ENCODE assay signal across 33 mouse cellular contexts in the genomic region with DNA sequence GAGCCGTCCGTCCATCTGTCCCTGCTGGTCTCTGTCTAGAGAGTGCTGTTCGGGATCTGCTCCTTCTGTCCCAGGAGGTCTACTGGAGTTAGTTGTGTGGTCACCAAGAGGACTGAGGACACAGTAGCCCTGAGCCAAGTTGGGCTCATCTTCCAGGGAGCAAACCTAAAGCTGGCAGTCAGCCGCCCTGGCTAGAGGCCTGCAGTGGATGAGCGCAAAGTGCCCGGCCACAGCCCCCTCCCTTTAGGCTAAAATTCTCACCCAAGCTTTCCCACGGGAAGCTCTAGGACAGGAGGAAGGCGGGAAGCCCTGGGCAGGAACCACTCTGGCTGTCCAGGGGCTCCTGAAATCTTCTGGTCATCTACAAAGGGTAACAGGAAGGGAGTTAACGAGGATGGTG. TPM values are rescaled to one million over a fixed set of nuclear protein-coding genes. Genes with fewer than 3 reads are reported as not detected.
A peak's percentile ranks its signal among the peaks of the same experiment; 100 is the strongest.
DNase-seq lines count a peak whose midpoint lies in the region; ATAC-seq lines count a peak whose summit lies in the region.
"Had no signal": no experiment of that assay in that cellular context is flagged by ENCODE, and none has a peak within 500 bp of the region (broad histone marks: within the 10 kb centered on the region; RNA-seq: fewer than 3 reads in every experiment).

No protein-coding gene starts in this region.

- H3K27me3 ChIP-seq in hindbrain, embryonic 16.5 days (replicated peaks; ENCODE audit: control insufficient read depth, insufficient read depth, low read length), result no peaks in the 10 kb centered on the region
- H3K27me3 ChIP-seq in hindbrain, embryonic 10.5 days (ENCODE audit: insufficient read depth, poor library complexity, severe bottlenecking), result no peaks in the 10 kb centered on the region
- H3K27me3 ChIP-seq in lung, embryonic 16.5 days (ENCODE audit: control insufficient read depth, insufficient read depth, low read depth, low read length), result no peaks in the 10 kb centered on the region
- H3K27me3 ChIP-seq in neural tube, embryonic 13.5 days, result no peaks in the 10 kb centered on the region
- H3K27me3 ChIP-seq: CH12.LX; heart, embryonic 12.5 days; hindbrain, embryonic 15.5 days; intestine, embryonic 15.5 days; lung, embryonic 15.5 days had no signal

- ATAC-seq in hindbrain, embryonic 16.5 days, result 0 out of 2 replicates have a peak, but pooled peaks have one; percentile 15
- ATAC-seq in lung, embryonic 16.5 days (ENCODE audit: low read depth), result no peak
- ATAC-seq in neural tube, embryonic 13.5 days (ENCODE audit: low read depth), result no peak
- ATAC-seq: forebrain, embryonic 14.5 days; intestine, embryonic 15.5 days had no signal

- peaks cover 27% of the 10 kb centered on the region for H3K36me3 ChIP-seq in hindbrain, embryonic 16.5 days (ENCODE audit: control insufficient read depth, insufficient read depth, low read length)
- H3K36me3 ChIP-seq in hindbrain, embryonic 10.5 days, result peaks cover 100% of the 10 kb centered on the region
- H3K36me3 ChIP-seq in lung, embryonic 16.5 days (ENCODE audit: control insufficient read depth, insufficient read depth, low read length), result peaks cover 38% of the 10 kb centered on the region
- peaks cover 65% of the 10 kb centered on the region for H3K36me3 ChIP-seq in neural tube, embryonic 13.5 days

- no peak overlapping the region for H3K4me2 ChIP-seq in hindbrain, embryonic 16.5 days (ENCODE audit: low read length)
- no peak overlapping the region for H3K4me2 ChIP-seq in lung, embryonic 16.5 days (ENCODE audit: low read depth, low read length)
- no peak overlapping the region for H3K4me2 ChIP-seq in neural tube, embryonic 13.5 days
- H3K4me2 ChIP-seq: heart, embryonic 12.5 days; hindbrain, embryonic 15.5 days; intestine, embryonic 15.5 days; lung, embryonic 15.5 days had no signal

- DNase-seq in cerebellum, postnatal 10 days, result peak; percentile 54 to 70
- no peak for DNase-seq in cerebellum, postnatal 25 days
- no peak for DNase-seq in hindbrain, embryonic 10.5 days (ENCODE audit: low spot score)
- no peak for DNase-seq in lung, postnatal 36 days
- DNase-seq in neural tube, embryonic 10.5 days (ENCODE audit: extremely low spot score, low spot score), result no peak
- DNase-seq: adrenal gland, postnatal 10 days; cerebellum, adult 8-10 months; gastrocnemius, postnatal 25 days; heart, adult 18-20 months; heart, postnatal 4 days; kidney, adult 2 months; kidney, postnatal 36 days; right cerebral cortex, adult 18-20 months; spleen, adult 18-20 months; thymus, postnatal 14 days had no signal

- H3K9ac ChIP-seq in hindbrain, embryonic 16.5 days (ENCODE audit: low read depth, low read length), result no peak overlapping the region
- H3K9ac ChIP-seq in lung, embryonic 16.5 days (ENCODE audit: low read length), result no peak overlapping the region
- no peak overlapping the region for H3K9ac ChIP-seq in neural tube, embryonic 13.5 days
- H3K9ac ChIP-seq: heart, embryonic 12.5 days; hindbrain, embryonic 15.5 days; intestine, embryonic 15.5 days; liver, embryonic 14.5 days; lung, embryonic 15.5 days had no signal

- WGBS in hindbrain, embryonic 16.5 days, result 74% methylated on average over 9 of the region's 9 CpGs
- 83% methylated on average over 9 of the region's 9 CpGs for WGBS in hindbrain, embryonic 10.5 days
- 72% methylated on average over 9 of the region's 9 CpGs for WGBS in lung, embryonic 16.5 days
- 76% methylated on average over 9 of the region's 9 CpGs for WGBS in neural tube, embryonic 13.5 days

- no peak overlapping the region for H3K4me3 ChIP-seq in hindbrain, embryonic 16.5 days (ENCODE audit: low read length)
- no peak overlapping the region for H3K4me3 ChIP-seq in hindbrain, embryonic 10.5 days
- H3K4me3 ChIP-seq in lung, embryonic 16.5 days (ENCODE audit: low read length), result no peak overlapping the region
- H3K4me3 ChIP-seq in neural tube, embryonic 13.5 days, result no peak overlapping the region
- H3K4me3 ChIP-seq: heart, embryonic 12.5 days; hindbrain, embryonic 15.5 days; intestine, embryonic 15.5 days; layer of hippocampus, adult 2 months; left cerebral cortex, adult 2 months; lung, embryonic 15.5 days had no signal

- H3K27ac ChIP-seq in hindbrain, embryonic 16.5 days (ENCODE audit: low read depth, low read length), result no peak overlapping the region
- no peak overlapping the region for H3K27ac ChIP-seq in hindbrain, embryonic 10.5 days
- 0 out of 2 replicates have a peak overlapping the region, but pooled peaks have one; percentile 30 for H3K27ac ChIP-seq in lung, embryonic 16.5 days (ENCODE audit: low read length)
- H3K27ac ChIP-seq in neural tube, embryonic 13.5 days (replicated peaks), result peak overlapping the region; percentile 3; the same call in 1 of the 2 replicates
- H3K27ac ChIP-seq: hindbrain, embryonic 15.5 days; intestine, embryonic 15.5 days; layer of hippocampus, adult 2 months; left cerebral cortex, adult 2 months; liver, embryonic 14.5 days had no signal

- no peaks in the 10 kb centered on the region for H3K9me3 ChIP-seq in hindbrain, embryonic 16.5 days (ENCODE audit: control insufficient read depth, low read length)
- H3K9me3 ChIP-seq in hindbrain, embryonic 10.5 days, result no peaks in the 10 kb centered on the region
- H3K9me3 ChIP-seq in lung, embryonic 16.5 days (ENCODE audit: control insufficient read depth, low read length), result no peaks in the 10 kb centered on the region
- H3K9me3 ChIP-seq in neural tube, embryonic 13.5 days, result no peaks in the 10 kb centered on the region
- H3K9me3 ChIP-seq: heart, embryonic 12.5 days; hindbrain, embryonic 15.5 days; intestine, embryonic 15.5 days; lung, embryonic 15.5 days had no signal

- H3K4me1 ChIP-seq in hindbrain, embryonic 16.5 days (ENCODE audit: control insufficient read depth, insufficient read depth, low read depth, low read length), result no peaks in the 10 kb centered on the region
- H3K4me1 ChIP-seq in hindbrain, embryonic 10.5 days (replicated peaks), result no peaks in the 10 kb centered on the region; the same call in none of the 2 replicates
- H3K4me1 ChIP-seq in lung, embryonic 16.5 days (replicated peaks; ENCODE audit: control insufficient read depth, insufficient read depth, low read length), result 0 out of 2 replicates have a peak, but pooled peaks cover 3% of the 10 kb centered on the region
- H3K4me1 ChIP-seq in neural tube, embryonic 13.5 days (replicated peaks), result peaks cover 13% of the 10 kb centered on the region; the same call in 1 of the 2 replicates
- H3K4me1 ChIP-seq: intestine, embryonic 15.5 days had no signal

RNA-seq across cellular contexts. Expression of gene Padi6, which starts 19.7 kb away (rescaled TPM):
- polyA plus RNA-seq in hindbrain, embryonic 16.5 days (2015; fragmentation: Nextera tagmentation; extraction: Ambion mirVana), result 0.06 TPM in 1 of 2 replicates, not detected in the other
- 0.06 TPM in 1 of 2 replicates, not detected in the other for polyA plus RNA-seq in hindbrain, embryonic 10.5 days (2016; fragmentation: Nextera tagmentation; extraction: Ambion mirVana)
- not detected in 2 replicates for polyA plus RNA-seq in lung, embryonic 16.5 days (2015; fragmentation: Nextera tagmentation; extraction: Ambion mirVana)
- not detected in 2 replicates for polyA plus RNA-seq in neural tube, embryonic 13.5 days (2015; fragmentation: Nextera tagmentation; extraction: Ambion mirVana)
- polyA plus RNA-seq: C2C12; forebrain, embryonic 14.5 days; heart, embryonic 12.5 days; heart, postnatal 0 days; hindbrain, embryonic 15.5 days; kidney, adult 2 months; kidney, embryonic 16.5 days; limb, embryonic 14.5 days; liver, embryonic 14.5 days; neural tube, embryonic 11.5 days; urinary bladder, adult 2 months had no signal

RNA-seq across cellular contexts. Expression of gene Rcc2, which starts 22.4 kb away (rescaled TPM):
- polyA plus RNA-seq in hindbrain, embryonic 16.5 days (2015; fragmentation: Nextera tagmentation; extraction: Ambion mirVana), result 7.7 and 9.5 TPM in 2 replicates
- 33.9 and 37.5 TPM in 2 replicates for polyA plus RNA-seq in hindbrain, embryonic 10.5 days (2016; fragmentation: Nextera tagmentation; extraction: Ambion mirVana)
- polyA plus RNA-seq in lung, embryonic 16.5 days (2015; fragmentation: Nextera tagmentation; extraction: Ambion mirVana), result 21.9 and 22.4 TPM in 2 replicates
- polyA plus RNA-seq in neural tube, embryonic 13.5 days (2015; fragmentation: Nextera tagmentation; extraction: Ambion mirVana), result 23.4 and 30.7 TPM in 2 replicates

RNA-seq across cellular contexts. Expression of gene Padi4, which starts 51.3 kb away (rescaled TPM):
- polyA plus RNA-seq in hindbrain, embryonic 16.5 days (2015; fragmentation: Nextera tagmentation; extraction: Ambion mirVana), result 0.14 TPM in 1 of 2 replicates, not detected in the other
- polyA plus RNA-seq in hindbrain, embryonic 10.5 days (2016; fragmentation: Nextera tagmentation; extraction: Ambion mirVana), result 0.35 and 0.51 TPM in 2 replicates
- 1.8 and 2.3 TPM in 2 replicates for polyA plus RNA-seq in lung, embryonic 16.5 days (2015; fragmentation: Nextera tagmentation; extraction: Ambion mirVana)
- polyA plus RNA-seq in neural tube, embryonic 13.5 days (2015; fragmentation: Nextera tagmentation; extraction: Ambion mirVana), result 0.08 and 0.12 TPM in 2 replicates
- polyA plus RNA-seq: forebrain, embryonic 14.5 days had no signal

RNA-seq across cellular contexts. Expression of gene Arhgef10l, which starts 56.9 kb away (rescaled TPM):
- polyA plus RNA-seq in hindbrain, embryonic 16.5 days (2015; fragmentation: Nextera tagmentation; extraction: Ambion mirVana), result 20.7 and 24.5 TPM in 2 replicates
- polyA plus RNA-seq in hindbrain, embryonic 10.5 days (2016; fragmentation: Nextera tagmentation; extraction: Ambion mirVana), result 23.7 and 32.3 TPM in 2 replicates
- polyA plus RNA-seq in lung, embryonic 16.5 days (2015; fragmentation: Nextera tagmentation; extraction: Ambion mirVana), result 15.5 and 15.8 TPM in 2 replicates
- 28.6 and 28.8 TPM in 2 replicates for polyA plus RNA-seq in neural tube, embryonic 13.5 days (2015; fragmentation: Nextera tagmentation; extraction: Ambion mirVana)

Comparison
In these comparisons a context has a peak if more than half of its experiments do, and no peak if none do; other contexts are left out.
1. DNase-seq: peak in cerebellum, postnatal 10 days (2 of 2); none in cerebellum, postnatal 25 days (0 of 2), hindbrain, embryonic 10.5 days (single experiment), lung, postnatal 36 days (single experiment) and neural tube, embryonic 10.5 days (single experiment).
2. H3K27ac ChIP-seq: peak in lung, embryonic 16.5 days (single experiment) and neural tube, embryonic 13.5 days (single experiment); none in hindbrain, embryonic 16.5 days (single experiment) and hindbrain, embryonic 10.5 days (single experiment).